Mouse (Mus musculus): ENCODE data around the gene Gm11541. TPM values are rescaled to one million over a fixed set of nuclear protein-coding genes. Genes with fewer than 3 reads are reported as not detected.
"Not testable (repeated sequence)": the region's sequence is repeated elsewhere in the genome, so short reads cannot be mapped to it uniquely, and the experiment has no call there.

Gm11541 gene
- polyA plus RNA-seq, 1 experiment from 2014 or later, result not detected

DNA sequence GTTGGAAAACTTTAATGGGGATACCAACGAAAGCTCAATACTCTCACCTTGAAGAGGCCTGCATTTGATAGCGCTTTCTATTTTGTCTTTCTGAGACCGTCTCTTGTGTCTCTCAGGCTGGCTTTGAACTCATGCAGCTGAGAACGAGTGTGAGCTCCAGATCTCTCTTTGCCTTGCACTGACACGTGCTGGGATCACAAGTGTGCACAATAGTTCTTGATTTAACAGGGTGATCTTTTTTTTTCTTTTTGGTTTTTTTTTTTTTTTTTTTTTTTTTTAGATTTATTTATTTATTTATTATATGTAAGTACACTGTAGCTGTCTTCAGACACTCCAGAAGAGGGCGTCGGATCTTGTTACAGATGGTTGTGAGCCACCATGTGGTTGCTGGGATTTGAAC, 53.1 kb downstream of the Gm11541 start:
- not testable (repeated sequence) for H3K27me3 ChIP-seq (ENCODE audit: insufficient read depth, poor library complexity, severe bottlenecking); H3K9me3 ChIP-seq; H3K4me3 ChIP-seq; H3K27ac ChIP-seq; DNase-seq (ENCODE audit: low spot score)
- WGBS, result 91% methylated on average over 7 of the region's 7 CpGs
- Histone ChIP-seq H3K4me1 (replicated peaks) (peaks cover 18% of the 10 kb centered on the region), H3K36me3 (peaks cover 62% of the 10 kb centered on the region)

DNA sequence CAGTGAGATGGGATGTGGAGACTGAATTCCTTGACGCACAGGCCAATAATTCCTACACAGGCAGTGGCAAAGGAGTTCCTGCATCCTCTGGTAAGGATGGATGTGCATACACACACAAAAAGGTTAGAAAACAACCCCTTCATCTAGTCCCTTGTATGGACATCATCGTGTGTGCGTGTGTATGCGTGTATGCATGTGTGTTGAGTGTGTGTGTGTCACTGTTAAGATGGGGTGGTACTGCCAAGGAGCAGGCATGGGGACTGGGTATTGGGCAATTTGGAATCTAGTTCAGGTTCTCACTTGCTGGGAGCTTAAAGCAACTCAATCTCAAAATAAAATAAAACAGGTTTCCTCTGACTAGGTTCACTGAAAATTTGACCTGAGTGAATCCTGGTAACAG, 57.8 kb downstream of the Gm11541 start:
- no peaks in the 10 kb centered on the region for H3K4me1 ChIP-seq (replicated peaks)
- H3K27ac ChIP-seq, result no peak overlapping the region
- WGBS, result 94% methylated on average over 4 of the region's 4 CpGs
- DNase-seq (ENCODE audit: low spot score), result no peak
- peaks cover 96% of the 10 kb centered on the region for H3K36me3 ChIP-seq
- H3K27me3 ChIP-seq (ENCODE audit: insufficient read depth, poor library complexity, severe bottlenecking), result no peaks in the 10 kb centered on the region
- no peak overlapping the region for H3K4me3 ChIP-seq
- H3K9me3 ChIP-seq, result no peaks in the 10 kb centered on the region

Other genes starting within 250 kb of the Gm11541 start
- 5.3 and 7.7 TPM in 2 replicates for gene Cacna1g, start 230.3 kb downstream of the Gm11541 start, polyA plus RNA-seq (2016; fragmentation: Nextera tagmentation; extraction: Ambion mirVana)
- 0.05 TPM in 1 of 2 replicates, not detected in the other for gene Spata20, start 218.3 kb downstream of the Gm11541 start, polyA plus RNA-seq (2016; fragmentation: Nextera tagmentation; extraction: Ambion mirVana)
- gene Epn3, start 204.5 kb downstream of the Gm11541 start, polyA plus RNA-seq (2016; fragmentation: Nextera tagmentation; extraction: Ambion mirVana), result 1.7 and 1.9 TPM in 2 replicates
- 3.9 and 4.6 TPM in 2 replicates for gene Mycbpap, start 182.8 kb downstream of the Gm11541 start, polyA plus RNA-seq (2016; fragmentation: Nextera tagmentation; extraction: Ambion mirVana)
- gene Rsad1, start 155.2 kb downstream of the Gm11541 start, polyA plus RNA-seq (2016; fragmentation: Nextera tagmentation; extraction: Ambion mirVana), result 3.6 and 4.3 TPM in 2 replicates
- 0.19 and 0.29 TPM in 2 replicates for gene Chad, start 139.5 kb downstream of the Gm11541 start, polyA plus RNA-seq (2016; fragmentation: Nextera tagmentation; extraction: Ambion mirVana)
- gene Acsf2, start 102.6 kb downstream of the Gm11541 start, polyA plus RNA-seq (2016; fragmentation: Nextera tagmentation; extraction: Ambion mirVana), result 3.7 and 4.5 TPM in 2 replicates
- 274 and 275 TPM in 2 replicates for gene Lrrc59, start 74.7 kb downstream of the Gm11541 start, polyA plus RNA-seq (2016; fragmentation: Nextera tagmentation; extraction: Ambion mirVana)
- 133 and 157 TPM in 2 replicates for gene Mrpl27, start 50.7 kb downstream of the Gm11541 start, polyA plus RNA-seq (2016; fragmentation: Nextera tagmentation; extraction: Ambion mirVana)
- 42.3 and 57.1 TPM in 2 replicates for gene Eme1, start 50.5 kb downstream of the Gm11541 start, polyA plus RNA-seq (2016; fragmentation: Nextera tagmentation; extraction: Ambion mirVana)
- 13.9 and 16.7 TPM in 2 replicates for gene Xylt2, start 27.0 kb downstream of the Gm11541 start, polyA plus RNA-seq (2016; fragmentation: Nextera tagmentation; extraction: Ambion mirVana)
- 0.30 TPM in 1 of 2 replicates, not detected in the other for gene Cdc34b, start 37.3 kb upstream of the Gm11541 start, polyA plus RNA-seq (2016; fragmentation: Nextera tagmentation; extraction: Ambion mirVana)
- not detected in 2 replicates for gene Tmem92, start 78.2 kb upstream of the Gm11541 start, polyA plus RNA-seq (2016; fragmentation: Nextera tagmentation; extraction: Ambion mirVana)
- gene Col1a1, start 231.7 kb upstream of the Gm11541 start, polyA plus RNA-seq (2016; fragmentation: Nextera tagmentation; extraction: Ambion mirVana), result 98.1 and 193 TPM in 2 replicates

Data from hindbrain, embryonic 10.5 days (tissue).